Mouse (Mus musculus) kidney, embryonic 16.5 days (tissue): Measurements from ENCODE around the gene Dguok. TPM values are rescaled to one million over a fixed set of nuclear protein-coding genes. Genes with fewer than 3 reads are reported as not detected.

Experiments
- ATAC-seq: fragments of 200-750 bp; cut with Nextera tagmentation; 2 replicates; pipeline ENCODE4 v1.8.0; 2017; ENCODE audit warnings: moderate TSS enrichment; ENCODE audit not compliant: low FRiP score, low TSS enrichment
- H3K27ac ChIP-seq: fragments of 300-500 bp; sonication (generic); 2 replicates; pipeline ENCODE4 v1.5.1; 2014; ENCODE audit warnings: low read length
- H3K27me3 ChIP-seq: fragments of 300-500 bp; sonication (generic); 2 replicates; pipeline ENCODE4 v1.6.1; 2014; ENCODE audit warnings: low read length, control low read depth, mixed read lengths; ENCODE audit not compliant: insufficient read depth
- H3K36me3 ChIP-seq: fragments of 300-500 bp; sonication (generic); 2 replicates; pipeline ENCODE4 v1.6.1; 2014; ENCODE audit warnings: low read length, control low read depth, mixed read lengths; ENCODE audit not compliant: insufficient read depth
- H3K4me1 ChIP-seq: fragments of 300-500 bp; sonication (generic); 2 replicates; pipeline ENCODE4 v1.6.1; 2014; ENCODE audit warnings: low read length, control low read depth, mixed read lengths; ENCODE audit not compliant: insufficient read depth
- H3K4me2 ChIP-seq: fragments of 300-500 bp; sonication (generic); replicated peaks from 2 replicates; pipeline ENCODE4 v1.6.1; 2014; ENCODE audit warnings: low read depth, low read length
- H3K4me3 ChIP-seq: fragments of 300-500 bp; sonication (generic); 2 replicates; pipeline ENCODE4 v1.5.1; 2014; ENCODE audit warnings: mild to moderate bottlenecking, low read length
- H3K9ac ChIP-seq: fragments of 300-500 bp; sonication (generic); replicated peaks from 2 replicates; pipeline ENCODE4 v1.6.1; 2014; ENCODE audit warnings: low read length
- H3K9me3 ChIP-seq: fragments of 300-500 bp; sonication (generic); 2 replicates; pipeline ENCODE4 v1.6.1; 2016; ENCODE audit warnings: low read length, control low read depth
- WGBS: fragments of 180-500 bp; shearing (Covaris S2); extraction: QIAGEN DNeasy Blood & Tissue Kit; methylation state at CpG from one replicate; pipeline ENCODE4 v1.1.7; 2014; 5-methylcytosine and 5-hydroxymethylcytosine counted together
- polyA plus RNA-seq: library from polyadenylated mRNA; unstranded; fragments of >200 nt; fragmentation: Nextera tagmentation; extraction: Ambion mirVana; gene quantifications from 2 replicates; pipeline ENCODE4 v1.2.1, GENCODE M21; 2015

Dguok gene
- polyA plus RNA-seq, result 85.8 and 95.8 TPM in 2 replicates

DNA sequence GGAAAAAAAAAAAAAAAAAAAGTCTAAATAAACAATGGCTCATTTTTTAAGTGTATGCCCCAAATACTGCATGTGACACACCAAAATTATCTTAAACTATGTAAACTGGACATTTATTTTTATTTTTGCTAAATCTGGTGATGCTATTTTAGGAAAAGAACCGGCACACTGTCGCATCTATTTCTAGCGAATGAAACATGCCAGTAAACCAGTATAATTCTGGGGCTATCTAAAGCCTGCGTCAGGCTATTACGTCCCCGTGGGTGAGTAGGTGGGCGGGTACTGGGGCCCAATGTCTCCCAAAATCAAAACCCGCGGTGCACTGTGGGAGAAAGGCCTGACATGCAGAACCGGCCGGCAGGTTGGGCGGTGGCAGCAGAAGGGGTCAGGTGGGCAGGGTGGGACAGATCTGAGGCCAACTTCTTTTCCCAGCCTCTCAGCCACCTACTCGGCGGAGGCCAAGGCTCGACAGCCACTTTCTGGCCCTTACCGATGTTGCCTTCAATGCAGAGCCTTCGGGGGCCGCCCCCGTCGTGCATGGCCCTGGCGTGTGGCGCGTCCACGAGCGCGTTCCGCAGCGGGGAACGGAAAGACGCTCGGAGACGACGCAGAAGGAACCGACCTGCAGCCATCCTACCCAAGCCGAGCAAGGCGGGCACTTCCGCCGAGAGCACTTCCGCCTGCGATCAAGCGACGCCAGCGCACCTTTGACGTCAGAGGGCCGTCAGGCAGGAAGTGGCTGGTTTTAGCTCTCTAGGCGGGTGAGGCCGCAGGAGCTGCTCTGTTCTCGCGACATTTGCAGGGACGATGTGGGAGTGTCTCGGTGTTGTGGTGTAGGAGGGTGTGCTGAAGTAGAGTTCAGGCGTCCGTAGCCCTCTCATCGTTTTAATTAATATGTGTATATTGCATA, at the start of gene Dguok:
Dguok (minus strand) TSS at position 712 of the 910 bp plus-strand sequence.
- ATAC-seq, result peak; percentile 99

DNA sequence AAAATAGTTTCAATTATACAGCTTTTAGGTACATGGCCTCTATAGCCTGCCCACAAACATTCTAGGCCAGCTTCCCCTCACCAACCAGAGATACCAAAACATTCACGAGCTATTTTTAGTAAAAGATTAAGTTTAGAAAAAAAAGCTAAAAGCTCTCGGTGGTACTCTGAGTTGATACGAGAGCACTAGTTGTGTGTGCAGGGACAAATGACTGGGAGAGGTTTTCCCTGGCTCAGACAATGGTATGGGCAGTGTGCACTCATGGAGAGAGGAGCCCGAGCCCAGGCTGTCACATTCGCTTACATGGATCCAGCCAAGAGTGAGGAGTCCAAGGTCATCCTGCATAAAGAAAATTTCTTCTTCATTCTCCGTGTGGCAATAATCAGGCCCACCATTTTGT, 49.2 kb upstream of the Dguok start:
- no peaks in the 10 kb centered on the region for H3K4me1 ChIP-seq
- ATAC-seq, result no peak

More for the DNA sequence above, at the start of gene Dguok:
- Histone ChIP-seq H3K4me2 (peak within 1 kb of the TSS; percentile 78), H3K27ac (peak within 1 kb of the TSS; percentile 96), H3K9ac (peak within 1 kb of the TSS; percentile 88), H3K36me3 (no peaks in the 10 kb centered on the region), H3K4me3 (peak within 1 kb of the TSS; percentile 84), H3K27me3 (no peaks in the 10 kb centered on the region), H3K4me1 (peaks cover 17% of the 10 kb centered on the region), H3K9me3 (no peaks in the 10 kb centered on the region)
- 0% methylated on average over 54 of the region's 54 CpGs for WGBS

DNA sequence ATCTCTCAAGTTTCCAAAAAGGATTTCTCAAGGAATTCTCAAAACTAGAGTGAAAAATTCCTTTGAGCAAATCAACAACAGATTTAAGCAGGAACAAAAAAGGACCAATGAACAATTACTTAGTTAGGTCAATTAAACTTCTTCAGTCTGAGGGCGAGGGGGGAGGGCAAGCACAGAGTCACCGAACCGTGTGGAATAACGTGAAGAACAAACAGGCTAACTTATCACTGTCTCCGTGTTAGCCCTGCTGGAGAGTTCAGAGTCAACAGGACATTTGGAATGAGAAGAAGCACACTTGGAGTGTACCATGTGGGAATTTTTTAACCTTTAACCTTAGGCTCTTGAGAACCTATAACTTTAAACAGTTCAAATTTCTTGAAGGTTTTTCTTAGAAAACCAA, 41.6 kb upstream of the Dguok start:
- no peaks in the 10 kb centered on the region for H3K9me3 ChIP-seq
- H3K4me1 ChIP-seq, result no peaks in the 10 kb centered on the region
- H3K27me3 ChIP-seq, result no peaks in the 10 kb centered on the region
- 19% methylated on average over 5 of the region's 5 CpGs for WGBS
- no peak overlapping the region for H3K27ac ChIP-seq
- peak; percentile 59; the same call in 1 of the 2 replicates for ATAC-seq
- no peak overlapping the region for H3K9ac ChIP-seq
- H3K4me2 ChIP-seq, result no peak overlapping the region
- H3K36me3 ChIP-seq, result peaks cover 13% of the 10 kb centered on the region
- no peak overlapping the region for H3K4me3 ChIP-seq

More for the DNA sequence above, 49.2 kb upstream of the Dguok start:
- Histone ChIP-seq H3K36me3 (peaks cover 19% of the 10 kb centered on the region; the same call in 1 of the 2 replicates), H3K9ac (no peak overlapping the region), H3K9me3 (no peaks in the 10 kb centered on the region), H3K27me3 (no peaks in the 10 kb centered on the region), H3K4me3 (no peak overlapping the region), H3K27ac (no peak overlapping the region), H3K4me2 (no peak overlapping the region)
- WGBS, result 80% methylated on average over 6 of the region's 6 CpGs

DNA sequence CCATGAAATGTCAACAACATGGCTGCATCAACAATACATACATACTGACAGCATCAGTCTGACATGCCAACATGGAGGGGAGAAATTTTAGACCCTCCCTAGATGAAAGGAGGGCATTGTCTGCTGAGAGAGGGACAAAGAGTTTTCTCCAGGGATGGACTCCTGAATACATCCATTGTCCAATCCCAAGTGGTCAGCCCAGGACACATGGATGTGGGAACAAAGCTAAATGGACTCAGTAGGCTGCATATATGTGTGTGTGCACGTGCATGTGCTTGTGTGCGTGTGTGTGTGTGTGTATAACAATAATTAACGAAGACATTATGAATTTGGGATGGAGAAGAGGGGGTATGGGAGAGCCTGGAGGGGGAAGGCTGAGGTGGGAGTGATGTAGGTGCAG, 39.0 kb upstream of the Dguok start:
- Histone ChIP-seq H3K4me1 (no peaks in the 10 kb centered on the region), H3K36me3 (peaks cover 13% of the 10 kb centered on the region), H3K9ac (no peak overlapping the region), H3K4me2 (no peak overlapping the region), H3K4me3 (no peak overlapping the region), H3K9me3 (no peaks in the 10 kb centered on the region), H3K27ac (no peak overlapping the region), H3K27me3 (no peaks in the 10 kb centered on the region)
- no peak for ATAC-seq
- 91% methylated on average over 3 of the region's 3 CpGs for WGBS

DNA sequence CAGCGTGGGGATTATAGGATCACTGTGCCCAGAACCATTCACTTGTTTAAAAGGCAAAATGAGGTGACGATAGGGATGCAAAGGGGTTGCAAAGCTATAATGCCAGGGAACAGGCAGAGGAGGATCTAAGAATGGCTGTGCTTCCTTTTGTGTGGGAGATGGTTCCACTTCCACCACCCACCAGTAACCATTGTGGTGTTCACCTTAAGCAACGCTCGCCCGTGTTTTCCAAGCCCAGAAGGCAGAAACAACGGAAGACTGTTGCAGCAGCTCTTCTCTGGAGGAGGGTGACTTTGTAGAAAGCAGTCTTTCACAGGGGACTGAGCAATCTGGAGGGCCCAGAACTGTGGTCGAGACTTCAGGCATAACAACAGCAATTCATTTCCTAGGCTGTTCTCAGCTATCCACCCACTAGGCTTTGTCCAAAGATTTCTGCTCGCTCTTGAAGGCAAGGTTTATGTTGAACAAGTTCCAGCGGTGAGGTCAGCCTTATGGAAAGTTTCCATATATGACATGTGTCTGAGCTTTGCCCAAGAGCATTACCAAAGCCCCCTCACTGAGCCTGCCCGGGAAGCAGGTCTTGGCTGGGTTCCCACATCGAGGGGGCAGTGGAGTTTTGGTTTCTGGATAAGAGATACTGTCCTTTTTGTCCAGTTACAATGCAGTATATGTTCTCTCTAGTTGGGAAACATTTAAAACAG, 35.1 kb upstream of the Dguok start:
- Histone ChIP-seq H3K36me3 (peaks cover 8% of the 10 kb centered on the region), H3K27me3 (no peaks in the 10 kb centered on the region), H3K27ac (peak overlapping the region; percentile 30; the same call in 1 of the 2 replicates), H3K4me2 (no peak overlapping the region), H3K9ac (no peak overlapping the region), H3K4me3 (no peak overlapping the region), H3K9me3 (no peaks in the 10 kb centered on the region), H3K4me1 (no peaks in the 10 kb centered on the region)
- peak; percentile 46; the same call in 1 of the 2 replicates for ATAC-seq
- 71% methylated on average over 11 of the region's 11 CpGs for WGBS

DNA sequence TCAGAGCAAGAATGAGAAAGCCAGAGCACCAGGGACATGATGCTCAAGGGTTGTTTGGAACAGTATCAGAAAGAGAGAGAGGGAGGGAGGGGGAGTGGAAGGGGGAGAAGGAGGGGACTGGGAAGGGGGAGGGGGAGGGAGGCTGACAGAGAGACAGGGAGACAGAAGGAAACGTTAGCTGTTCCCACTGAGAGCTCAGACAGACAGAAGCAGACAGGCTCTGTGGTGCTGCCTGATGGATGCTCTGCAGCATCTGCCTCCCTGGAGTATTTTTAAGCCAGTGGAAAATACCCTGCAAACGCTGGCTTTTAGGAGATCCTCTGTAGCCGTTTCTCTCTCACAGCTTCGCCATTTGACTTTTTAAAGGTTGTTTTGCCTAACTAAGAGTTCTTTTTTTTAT, 33.2 kb upstream of the Dguok start:
- Histone ChIP-seq H3K9me3 (no peaks in the 10 kb centered on the region), H3K4me3 (no peak overlapping the region), H3K36me3 (0 out of 2 replicates have a peak, but pooled peaks cover 2% of the 10 kb centered on the region), H3K4me1 (no peaks in the 10 kb centered on the region), H3K27ac (no peak overlapping the region), H3K27me3 (no peaks in the 10 kb centered on the region), H3K4me2 (no peak overlapping the region), H3K9ac (no peak overlapping the region)
- no peak for ATAC-seq
- 44% methylated on average over 4 of the region's 4 CpGs for WGBS

DNA sequence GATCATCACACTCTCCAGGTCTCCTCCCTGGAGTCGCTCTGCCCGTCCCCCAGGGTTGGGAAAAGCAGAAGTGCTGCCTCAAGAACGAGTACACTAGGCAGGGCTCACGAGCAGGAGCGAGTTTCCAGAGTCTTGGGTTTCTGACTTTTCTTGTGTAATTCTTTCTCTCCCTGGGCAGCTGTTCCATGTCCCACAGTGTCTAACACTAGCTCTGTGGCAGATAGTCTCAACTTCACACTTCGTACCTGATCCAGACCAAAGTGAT, 30.0 kb upstream of the Dguok start:
- no peak for ATAC-seq
- H3K9ac ChIP-seq, result no peak overlapping the region
- H3K4me3 ChIP-seq, result no peak overlapping the region
- no peak overlapping the region for H3K27ac ChIP-seq
- no peaks in the 10 kb centered on the region for H3K36me3 ChIP-seq
- H3K4me1 ChIP-seq, result no peaks in the 10 kb centered on the region
- WGBS, result 25% methylated on average over 6 of the region's 6 CpGs
- H3K27me3 ChIP-seq, result no peaks in the 10 kb centered on the region
- H3K9me3 ChIP-seq, result no peaks in the 10 kb centered on the region
- H3K4me2 ChIP-seq, result no peak overlapping the region

DNA sequence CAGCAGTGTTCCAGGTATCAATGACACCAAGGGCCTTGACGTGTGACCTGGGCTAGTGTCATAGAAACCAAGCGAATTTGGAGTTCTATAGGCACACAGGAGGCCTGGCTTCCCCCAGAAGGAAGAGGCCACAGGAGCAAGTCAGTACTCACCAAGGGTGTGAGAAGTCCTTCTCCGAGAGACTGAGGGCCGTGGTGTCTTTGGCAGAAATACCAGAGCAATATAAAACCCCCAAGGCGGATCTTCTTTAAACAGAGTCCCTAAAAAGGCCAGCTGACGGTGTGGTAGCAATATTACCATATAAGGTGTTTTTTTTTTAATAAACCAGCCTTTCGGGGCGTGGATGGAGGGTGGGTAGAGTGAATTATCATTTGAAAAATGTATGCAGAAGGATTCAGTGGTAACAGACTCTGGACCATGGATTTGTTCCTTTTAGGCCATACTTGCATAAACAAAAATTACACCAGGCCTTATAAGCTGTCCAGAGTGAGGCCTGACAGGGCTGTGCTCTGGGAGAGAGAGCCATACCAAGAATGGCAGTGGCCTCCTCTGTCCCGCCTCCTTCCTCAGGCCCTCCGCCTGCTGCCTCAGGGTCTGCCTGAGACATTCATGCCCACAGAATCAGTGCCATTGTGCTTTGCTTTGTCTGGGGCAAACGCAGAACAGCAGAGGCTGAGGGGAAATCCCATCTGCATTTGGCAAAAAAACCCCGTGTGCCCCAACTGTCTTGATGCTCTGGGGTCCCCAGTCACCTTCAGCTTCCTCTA, 29.4 kb upstream of the Dguok start, which contains the start of gene Actg2:
Actg2 (minus strand) TSS at position 238 of the 767 bp plus-strand sequence.
- H3K27ac ChIP-seq, result no peak within 1 kb of the TSS
- no peak within 1 kb of the TSS for H3K9ac ChIP-seq
- no peaks in the 10 kb centered on the region for H3K4me1 ChIP-seq
- H3K4me2 ChIP-seq, result no peak within 1 kb of the TSS
- no peak within 1 kb of the TSS for H3K4me3 ChIP-seq
- no peaks in the 10 kb centered on the region for H3K9me3 ChIP-seq
- H3K36me3 ChIP-seq, result no peaks in the 10 kb centered on the region
- no peaks in the 10 kb centered on the region for H3K27me3 ChIP-seq
- no peak for ATAC-seq
- 64% methylated on average over 12 of the region's 12 CpGs for WGBS

DNA sequence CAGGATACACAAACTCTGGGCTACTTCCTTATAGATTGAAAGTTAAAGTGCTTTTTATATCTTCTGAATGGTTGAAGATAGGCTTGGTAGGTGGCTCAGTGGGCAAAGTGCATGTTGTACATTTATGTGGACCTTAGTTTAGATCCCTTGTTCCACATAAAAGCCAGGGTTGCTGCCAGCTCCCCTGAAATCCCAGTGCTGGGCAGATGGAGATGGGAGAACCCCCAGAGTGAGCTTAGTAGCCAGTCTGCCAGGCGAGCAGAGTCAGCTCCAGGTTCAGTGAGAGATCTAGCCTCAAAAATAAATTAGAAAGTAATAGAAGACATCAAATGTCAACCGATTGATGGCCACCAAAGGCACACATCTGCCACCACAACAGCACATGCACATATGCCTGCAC, 25.8 kb upstream of the Dguok start:
- ATAC-seq, result no peak
- 76% methylated on average over 2 of the region's 2 CpGs for WGBS
- Histone ChIP-seq H3K9me3 (no peaks in the 10 kb centered on the region), H3K36me3 (no peaks in the 10 kb centered on the region), H3K4me2 (no peak overlapping the region), H3K4me3 (no peak overlapping the region), H3K4me1 (no peaks in the 10 kb centered on the region), H3K27ac (no peak overlapping the region), H3K27me3 (no peaks in the 10 kb centered on the region), H3K9ac (no peak overlapping the region)
